Mouse (Mus musculus): ENCODE measurements around the gene C2cd4b. TPM values are rescaled to one million over a fixed set of nuclear protein-coding genes. Genes with fewer than 3 reads are reported as not detected.

The C2cd4b gene
- polyA plus RNA-seq, 1 experiment from 2014 or later = 0.20 TPM

- Histone ChIP-seq H3K9ac (replicated peaks) (no peak overlapping the region), H3K9me3 (no peaks in the 10 kb centered on the region), H3K4me2 (replicated peaks) (no peak overlapping the region), H3K4me1 (replicated peaks) (peaks cover 6% of the 10 kb centered on the region; the same call in 1 of the 2 replicates), H3K36me3 (no peaks in the 10 kb centered on the region), H3K27ac (no peak overlapping the region), H3K4me3 (replicated peaks) (no peak overlapping the region), H3K27me3 (no peaks in the 10 kb centered on the region)
- 77% methylated on average over 5 of the region's 5 CpGs for WGBS
- ATAC-seq = no peak
Measured at GRCm38 (mm10) chr9:67807000-67807399, 47.8 kb downstream of the C2cd4b start.

GRCm38 (mm10) chr9:67810527-67810926, 51.3 kb downstream of the C2cd4b start:
- ATAC-seq = no peak
- Histone ChIP-seq H3K4me3 (replicated peaks) (no peak overlapping the region), H3K27me3 (no peaks in the 10 kb centered on the region), H3K36me3 (no peaks in the 10 kb centered on the region), H3K9ac (replicated peaks) (no peak overlapping the region), H3K4me2 (replicated peaks) (no peak overlapping the region), H3K9me3 (no peaks in the 10 kb centered on the region), H3K4me1 (replicated peaks) (peaks cover 13% of the 10 kb centered on the region; the same call in 1 of the 2 replicates), H3K27ac (no peak overlapping the region)
- WGBS = 60% methylated on average over 6 of the region's 6 CpGs

Small RNAs within 50 kb of the gene (microRNA-seq; reads per million reads assigned to microRNA genes)
- gene Mir7241 (not detected), gene Mir7242 (not detected)

Other genes starting within 250 kb of the C2cd4b start
- gene Tln2, start 199.7 kb upstream of the C2cd4b start, polyA plus RNA-seq (2015; fragmentation: Nextera tagmentation; extraction: Ambion mirVana) = 16.4 and 18.4 TPM in 2 replicates
- 0.15 and 0.23 TPM in 2 replicates for gene C2cd4a, start 72.9 kb downstream of the C2cd4b start, polyA plus RNA-seq (2015; fragmentation: Nextera tagmentation; extraction: Ambion mirVana)
- gene Vps13c, start 81.0 kb downstream of the C2cd4b start, polyA plus RNA-seq (2015; fragmentation: Nextera tagmentation; extraction: Ambion mirVana) = 10.0 and 10.5 TPM in 2 replicates

Data from midbrain, embryonic 13.5 days (tissue).